Mouse (Mus musculus) CH12.LX (cell line): ENCODE data around the gene Btbd9. TPM values are rescaled to one million over a fixed set of nuclear protein-coding genes. Genes with fewer than 3 reads are reported as not detected.

Source experiments
- DNase-seq: peaks from one replicate; pipeline ENCODE4 v3.0.0-alpha.2; 2013; ENCODE audit errors: extremely low read depth
- H3K27ac ChIP-seq: 2 replicates; pipeline ENCODE4 v1.5.1; 2012; ENCODE audit warnings: low read depth, mild to moderate bottlenecking, control low read depth, moderate library complexity; ENCODE audit not compliant: insufficient read depth
- H3K27me3 ChIP-seq: replicated peaks from 2 replicates; pipeline ENCODE3; 2012; ENCODE audit warnings: inconsistent platforms
- H3K36me3 ChIP-seq, 2 experiments: replicated peaks in 1 of 2; 2 replicates each; pipeline versions ENCODE3 to v1.6.1; 2012; ENCODE audit warnings: inconsistent platforms in 1 of 2, low read length in 1 of 2, mild to moderate bottlenecking in 1 of 2, mixed read lengths in 1 of 2, moderate library complexity in 1 of 2; ENCODE audit not compliant: control insufficient read depth in 1 of 2, insufficient read depth in 1 of 2
- H3K4me1 ChIP-seq, 2 experiments: 2 replicates each; pipeline ENCODE4 v1.6.1; 2012; ENCODE audit warnings: inconsistent platforms in 1 of 2, moderate library complexity in 1 of 2; ENCODE audit not compliant: insufficient read depth in 2 of 2, control insufficient read depth in 1 of 2
- H3K4me2 ChIP-seq: 2 replicates; pipeline ENCODE4 v1.6.1; 2012; ENCODE audit warnings: low read depth, mild to moderate bottlenecking, control low read depth; ENCODE audit not compliant: poor library complexity, insufficient read depth, severe bottlenecking
- H3K4me3 ChIP-seq, 3 experiments: fragments of 150-350 bp in 1 of 3; sonication (generic) in 1 of 3; replicated peaks in 1 of 3; 2 replicates each; pipeline versions ENCODE3 to v1.5.1; 2011 to 2012; ENCODE audit warnings: low read depth in 2 of 3, low read length in 2 of 3, mild to moderate bottlenecking in 2 of 3, moderate library complexity in 2 of 3, control low read depth in 1 of 3, improper control_type of control experiment in 1 of 3, inconsistent platforms in 1 of 3, mixed read lengths in 1 of 3; ENCODE audit not compliant: poor library complexity in 1 of 3
- H3K79me2 ChIP-seq: replicated peaks from 2 replicates; pipeline ENCODE4 v1.6.1; 2012; ENCODE audit warnings: mild to moderate bottlenecking, moderate library complexity; ENCODE audit not compliant: control insufficient read depth, poor library complexity, insufficient read depth, severe bottlenecking; ENCODE audit errors: extremely low read depth
- H3K9ac ChIP-seq: 2 replicates; pipeline ENCODE4 v1.6.1; 2012; ENCODE audit warnings: low read depth, mild to moderate bottlenecking, control low read depth, moderate library complexity; ENCODE audit not compliant: insufficient read depth
- H3K9me3 ChIP-seq: replicated peaks from 2 replicates; pipeline ENCODE3; 2012; ENCODE audit warnings: low read length, inconsistent platforms, mixed read lengths
- BHLHE40 ChIP-seq: IDR thresholded peaks from 2 replicates; pipeline ENCODE4 v1.6.1; 2011; ENCODE audit warnings: mild to moderate bottlenecking, low read depth, low read length, improper control_type of control experiment
- CHD2 ChIP-seq: IDR thresholded peaks from 2 replicates; pipeline ENCODE4 v1.6.1; 2011; ENCODE audit warnings: low read length, improper control_type of control experiment
- CTCF ChIP-seq, 2 experiments: IDR thresholded peaks in 1 of 2; conservative IDR thresholded peaks in 1 of 2; 2 replicates each; pipeline ENCODE4 v1.5.1; 2011 to 2012; ENCODE audit warnings: low read depth in 2 of 2, low read length in 2 of 2, improper control_type of control experiment in 1 of 2, inconsistent platforms in 1 of 2, mild to moderate bottlenecking in 1 of 2, moderate library complexity in 1 of 2
- ETS1 ChIP-seq: conservative IDR thresholded peaks from 2 replicates; pipeline ENCODE4 v1.6.1; 2012; ENCODE audit warnings: low read depth, mild to moderate bottlenecking, inconsistent platforms, low read length, improper control_type of control experiment, moderate library complexity
- HCFC1 ChIP-seq: IDR thresholded peaks from 2 replicates; pipeline ENCODE4 v1.6.1; 2012; ENCODE audit warnings: low read depth, mild to moderate bottlenecking, inconsistent platforms, low read length, improper control_type of control experiment
- JUN ChIP-seq: IDR thresholded peaks from 2 replicates; pipeline ENCODE4 v1.6.1; 2011; ENCODE audit warnings: low read depth, mild to moderate bottlenecking, low read length, improper control_type of control experiment, moderate library complexity; ENCODE audit not compliant: insufficient read depth
- JUND ChIP-seq: conservative IDR thresholded peaks from 2 replicates; pipeline ENCODE4 v1.6.1; 2011; ENCODE audit warnings: low read depth, low read length, improper control_type of control experiment
- KAT2A ChIP-seq: IDR thresholded peaks from 2 replicates; pipeline ENCODE4 v1.6.1; 2012; ENCODE audit warnings: low read length, improper control_type of control experiment, inconsistent platforms; ENCODE audit not compliant: insufficient replicate concordance
- MAFK ChIP-seq: IDR thresholded peaks from 2 replicates; pipeline ENCODE4 v1.6.1; 2011; ENCODE audit warnings: low read length, improper control_type of control experiment; ENCODE audit not compliant: insufficient replicate concordance
- MEF2A ChIP-seq: IDR thresholded peaks from 2 replicates; pipeline ENCODE4 v1.6.1; 2014; ENCODE audit warnings: low read depth, mild to moderate bottlenecking, inconsistent platforms, low read length, improper control_type of control experiment, borderline replicate concordance
- MXI1 ChIP-seq: IDR thresholded peaks from 2 replicates; pipeline ENCODE4 v1.6.1; 2011; ENCODE audit warnings: mild to moderate bottlenecking, low read depth, low read length, improper control_type of control experiment
- MYC ChIP-seq: IDR thresholded peaks from 2 replicates; pipeline ENCODE4 v1.6.1; 2011; ENCODE audit warnings: low read depth, mild to moderate bottlenecking, improper control_type of control experiment, low read length
- PAX5 ChIP-seq: IDR thresholded peaks from 2 replicates; pipeline ENCODE4 v1.6.1; 2012; ENCODE audit warnings: low read length, inconsistent platforms, mixed read lengths
- POLR2A ChIP-seq: IDR thresholded peaks from 2 replicates; pipeline ENCODE4 v1.6.1; 2011; ENCODE audit warnings: low read depth, mild to moderate bottlenecking, improper control_type of control experiment, low read length
- TBP ChIP-seq: conservative IDR thresholded peaks from 2 replicates; pipeline ENCODE4 v1.6.1; 2011; ENCODE audit warnings: low read depth, low read length, improper control_type of control experiment
- TCF12 ChIP-seq: IDR thresholded peaks from 2 replicates; pipeline ENCODE4 v1.6.1; 2014; ENCODE audit warnings: low read depth, mild to moderate bottlenecking, inconsistent platforms, low read length, improper control_type of control experiment
- UBTF ChIP-seq: IDR thresholded peaks from 2 replicates; pipeline ENCODE4 v1.6.1; 2012; ENCODE audit warnings: low read depth, mild to moderate bottlenecking, inconsistent platforms, low read length, improper control_type of control experiment, moderate library complexity
- USF2 ChIP-seq: conservative IDR thresholded peaks from 2 replicates; pipeline ENCODE4 v1.6.1; 2011; ENCODE audit warnings: low read depth, low read length, improper control_type of control experiment
- ZC3H11A ChIP-seq: IDR thresholded peaks from 2 replicates; pipeline ENCODE4 v1.6.1; 2012; ENCODE audit warnings: low read depth, mild to moderate bottlenecking, inconsistent platforms, low read length, improper control_type of control experiment
- ZKSCAN1 ChIP-seq: IDR thresholded peaks from 2 replicates; pipeline ENCODE4 v1.6.1; 2012; ENCODE audit warnings: low read depth, inconsistent platforms, low read length, improper control_type of control experiment, borderline replicate concordance
- ZMIZ1 ChIP-seq: IDR thresholded peaks from 2 replicates; pipeline ENCODE4 v1.6.1; 2012; ENCODE audit warnings: low read depth, mild to moderate bottlenecking, inconsistent platforms, low read length, improper control_type of control experiment
- dilution Hi-C: fragments of 300-500 bp; cut with MboI; formaldehyde crosslinking; loops from 2 replicates; pipeline ENCODE4 v1.14.3; 2020; ENCODE audit warnings: low sequenced_read_pairs; ENCODE audit not compliant: extremely low pct_unique_long_range_greater_than_20kb, extremely low pct_ligation_motif_present
- in situ Hi-C: fragments of 300-500 bp; cut with MboI; formaldehyde crosslinking; loops from 3 replicates; pipeline ENCODE4 v1.14.3; 2019; ENCODE audit warnings: low sequenced_read_pairs, low pct_ligation_motif_present, low pct_unique_long_range_greater_than_20kb, mixed read lengths
- polyA plus RNA-seq: library from polyadenylated mRNA; unstranded; fragments of >175 nt; gene quantifications from 2 replicates; pipeline ENCODE4 v1.2.1, GENCODE M21; 2012; ENCODE audit warnings: low read depth; ENCODE audit not compliant: insufficient read length
- total RNA-seq, 2 experiments: library from RNA; depleted of rRNA; stranded (reverse); fragments of 300-350 nt in 1 of 2; fragments of >200 nt in 1 of 2; gene quantifications; 2 replicates each; pipeline ENCODE4 v1.2.3; 2012 to 2014

Gene Btbd9
- total and polyA plus RNA-seq, 3 experiments: 19.3 to 25.4 (median 20.0) TPM

- no peak overlapping the region for H3K4me2 ChIP-seq
- H3K9ac ChIP-seq: no peak overlapping the region
- TF ChIP-seq ZC3H11A (no peak), POLR2A (no peak), JUN (no peak), CHD2 (no peak), HCFC1 (no peak), CTCF (conservative IDR thresholded peaks at IDR 0.05 in 1 of 2, IDR thresholded peaks at IDR 0.05 in 1 of 2; ENCODE audit: low read depth in 2 of 2, low read length in 2 of 2) (no peak), ETS1 (no peak), USF2 (no peak), MYC (no peak), KAT2A (no peak), TCF12 (no peak), TBP (no peak), ZMIZ1 (no peak)
- in situ Hi-C loops (loop anchor here (25.0 kb wide), 1 partner anchor 209 kb away; no protein-coding TSS in a partner anchor), dilution Hi-C loops (no loop called here)
- no peak overlapping the region for H3K27ac ChIP-seq
- no peaks in the 10 kb centered on the region for H3K79me2 ChIP-seq
- H3K36me3 ChIP-seq: peaks cover 0 to 47% of the 10 kb centered on the region in 2 experiments
- H3K4me3 ChIP-seq: no peak overlapping the region
- no peaks in the 10 kb centered on the region for H3K9me3 ChIP-seq
- H3K27me3 ChIP-seq: no peaks in the 10 kb centered on the region
- no peak for DNase-seq
- no peaks in the 10 kb centered on the region for H3K4me1 ChIP-seq
These were observed 347.7 kb downstream of the Btbd9 start for GRCm38 (mm10) chr17:30228439-30229215.

- Histone ChIP-seq H3K27me3 (no peaks in the 10 kb centered on the region), H3K27ac (no peak overlapping the region), H3K79me2 (no peaks in the 10 kb centered on the region), H3K36me3 (peaks cover 0 to 58% of the 10 kb centered on the region in 2 experiments), H3K4me2 (no peak overlapping the region), H3K4me1 (no peaks in the 10 kb centered on the region), H3K9me3 (no peaks in the 10 kb centered on the region), H3K9ac (no peak overlapping the region), H3K4me3 (no peak overlapping the region)
- no peak for TF ChIP-seq PAX5
- no peak for TF ChIP-seq UBTF
- TF ChIP-seq BHLHE40: no peak
- no peak for TF ChIP-seq JUND
- TF ChIP-seq HCFC1: no peak
- TF ChIP-seq ZKSCAN1: no peak
- TF ChIP-seq TCF12: no peak
- TF ChIP-seq MEF2A: no peak
- TF ChIP-seq MAFK: no peak
- no peak for TF ChIP-seq MXI1
- TF ChIP-seq MYC: no peak
- in situ Hi-C loops (loop anchor here (25.0 kb wide), 1 partner anchor 212 kb away; no protein-coding TSS in a partner anchor), dilution Hi-C loops (no loop called here)
- DNase-seq: no peak
These were observed 351.1 kb downstream of the Btbd9 start for GRCm38 (mm10) chr17:30225030-30225740.
